Mouse (Mus musculus) small intestine, adult 2 months (tissue): Measurements from ENCODE around the gene Tbc1d17.

ENCODE experiments used
- CTCF ChIP-seq: fragments of 200-500 bp; IDR thresholded peaks from 2 replicates; pipeline ENCODE4 v1.5.1; 2012; ENCODE audit warnings: low read depth, mild to moderate bottlenecking, control low read depth, inconsistent platforms, low read length, moderate library complexity, mixed read lengths; ENCODE audit not compliant: insufficient replicate concordance, insufficient read length; ENCODE audit errors: extremely low read depth
- POLR2A ChIP-seq: fragments of 200-500 bp; IDR thresholded peaks from 2 replicates; pipeline ENCODE4 v1.6.1; 2012; ENCODE audit warnings: low read depth, mild to moderate bottlenecking, control low read depth, inconsistent platforms, low read length, moderate library complexity

GRCm38 (mm10) chr7:44895593-44896434 is 46.9 kb upstream of the Tbc1d17 start, which contains the start of gene Fuz:
- TF ChIP-seq CTCF (peak; percentile 52; the same call in 1 of the 2 replicates), POLR2A (no peak)
